Mouse (Mus musculus): ENCODE measurements at regions not wholly inside any gene's neighbourhood (a gene's known extent, or its start where the extent isn't known, plus 50 kb on each side); places are given as distances from the start of the nearest gene placed in this dataset.

- TF ChIP-seq CTCF (IDR thresholded peaks at IDR 0.05; ENCODE audit: low read depth): no peak
- no peak for TF ChIP-seq EP300 (IDR thresholded peaks at IDR 0.05; ENCODE audit: low read depth)
- DNase-seq (ENCODE audit: low spot score): no peak
- Histone ChIP-seq H3K4me3 (ENCODE audit: low read depth, low read length) (no peak overlapping the region), H3K36me3 (replicated peaks; ENCODE audit: control insufficient read depth, insufficient read depth, low read length) (no peaks in the 10 kb centered on the region), H3K4me2 (ENCODE audit: low read depth, low read length) (no peak overlapping the region), H3K9ac (replicated peaks; ENCODE audit: low read depth, low read length) (no peak overlapping the region), H3K27me3 (ENCODE audit: control insufficient read depth, insufficient read depth, low read length) (no peaks in the 10 kb centered on the region), H3K27ac (ENCODE audit: low read depth) (no peak overlapping the region), H3K4me1 (ENCODE audit: control insufficient read depth, insufficient read depth) (no peaks in the 10 kb centered on the region), H3K9me3 (replicated peaks; ENCODE audit: control insufficient read depth, low read length) (no peaks in the 10 kb centered on the region)
- 78% methylated on average over 1 of the region's 1 CpGs for WGBS
- ATAC-seq (ENCODE audit: insufficient read depth, low read depth): no peak
These were observed 140.0 kb upstream of the Dynlrb2 start for GRCm38 (mm10) chr8:116364751-116365150.

DNA sequence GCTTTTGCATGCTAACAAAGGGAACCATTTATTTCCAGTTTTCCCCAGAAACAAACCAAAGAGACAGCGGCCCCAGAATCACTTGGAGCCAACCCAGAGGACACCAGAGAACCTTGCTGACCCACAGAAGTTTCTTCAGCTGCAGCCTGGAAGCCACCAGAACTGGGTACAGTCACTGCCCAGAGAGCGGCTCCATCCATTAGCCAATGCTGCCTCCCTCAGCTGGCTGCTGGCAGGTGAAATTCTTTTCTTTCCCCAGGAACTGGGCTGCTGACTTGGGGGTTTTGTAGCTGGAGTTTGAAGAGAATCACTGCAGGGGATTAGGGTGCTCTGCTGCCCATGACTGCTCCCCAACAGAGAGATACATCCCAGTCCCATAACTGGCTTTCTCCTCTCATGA lies 140.6 kb upstream of the Dynlrb2 start:
- ATAC-seq (ENCODE audit: insufficient read depth, low read depth): no peak
- Histone ChIP-seq H3K36me3 (replicated peaks; ENCODE audit: control insufficient read depth, insufficient read depth, low read length) (no peaks in the 10 kb centered on the region), H3K9ac (replicated peaks; ENCODE audit: low read depth, low read length) (no peak overlapping the region), H3K4me3 (ENCODE audit: low read depth, low read length) (no peak overlapping the region), H3K4me1 (ENCODE audit: control insufficient read depth, insufficient read depth) (no peaks in the 10 kb centered on the region), H3K4me2 (ENCODE audit: low read depth, low read length) (no peak overlapping the region), H3K27ac (ENCODE audit: low read depth) (no peak overlapping the region), H3K27me3 (ENCODE audit: control insufficient read depth, insufficient read depth, low read length) (no peaks in the 10 kb centered on the region), H3K9me3 (replicated peaks; ENCODE audit: control insufficient read depth, low read length) (no peaks in the 10 kb centered on the region)
- WGBS: 80% methylated on average over 2 of the region's 2 CpGs
- no peak for DNase-seq (ENCODE audit: low spot score)
- TF ChIP-seq EP300 (IDR thresholded peaks at IDR 0.05; ENCODE audit: low read depth) (no peak), CTCF (IDR thresholded peaks at IDR 0.05; ENCODE audit: low read depth) (peak; percentile 41)

- H3K9ac ChIP-seq (replicated peaks; ENCODE audit: low read depth, low read length): no peak overlapping the region
- no peaks in the 10 kb centered on the region for H3K27me3 ChIP-seq (ENCODE audit: control insufficient read depth, insufficient read depth, low read length)
- H3K4me3 ChIP-seq (ENCODE audit: low read depth, low read length): no peak overlapping the region
- H3K36me3 ChIP-seq (replicated peaks; ENCODE audit: control insufficient read depth, insufficient read depth, low read length): no peaks in the 10 kb centered on the region
- WGBS: 26% methylated on average over 4 of the region's 4 CpGs
- DNase-seq (ENCODE audit: low spot score) (no peak), ATAC-seq (ENCODE audit: insufficient read depth, low read depth) (no peak)
- H3K4me1 ChIP-seq (ENCODE audit: control insufficient read depth, insufficient read depth): no peaks in the 10 kb centered on the region
- no peaks in the 10 kb centered on the region for H3K9me3 ChIP-seq (replicated peaks; ENCODE audit: control insufficient read depth, low read length)
- no peak overlapping the region for H3K4me2 ChIP-seq (ENCODE audit: low read depth, low read length)
- no peak for TF ChIP-seq EP300 (IDR thresholded peaks at IDR 0.05; ENCODE audit: low read depth)
- TF ChIP-seq CTCF (IDR thresholded peaks at IDR 0.05; ENCODE audit: low read depth): no peak
- no peak overlapping the region for H3K27ac ChIP-seq (ENCODE audit: low read depth)
These were observed 142.4 kb upstream of the Dynlrb2 start for GRCm38 (mm10) chr8:116362351-116362750.

DNA sequence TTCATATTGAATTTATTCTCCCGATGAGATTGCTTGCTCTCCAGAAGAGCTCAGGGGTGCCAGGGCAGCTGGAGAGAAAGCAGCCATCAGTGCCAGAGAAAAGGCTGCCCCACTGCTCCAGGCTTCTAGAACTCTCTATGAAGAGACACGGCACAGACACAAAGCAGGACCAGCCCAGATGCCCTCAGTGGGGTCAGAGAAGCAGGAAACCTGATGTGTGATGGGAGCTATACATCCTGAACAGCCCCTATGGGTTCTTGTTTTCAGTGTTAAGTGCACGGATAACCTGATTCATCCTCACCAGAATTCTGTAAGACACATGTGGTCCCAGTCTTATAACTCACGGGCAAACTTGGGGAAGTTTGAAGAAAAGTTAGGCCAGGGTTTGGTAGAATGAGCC lies 145.0 kb upstream of the Dynlrb2 start:
- ATAC-seq (ENCODE audit: insufficient read depth, low read depth): no peak
- Histone ChIP-seq H3K9me3 (replicated peaks; ENCODE audit: control insufficient read depth, low read length) (no peaks in the 10 kb centered on the region), H3K27ac (ENCODE audit: low read depth) (no peak overlapping the region), H3K4me1 (ENCODE audit: control insufficient read depth, insufficient read depth) (no peaks in the 10 kb centered on the region), H3K9ac (replicated peaks; ENCODE audit: low read depth, low read length) (no peak overlapping the region), H3K4me3 (ENCODE audit: low read depth, low read length) (no peak overlapping the region), H3K4me2 (ENCODE audit: low read depth, low read length) (no peak overlapping the region), H3K27me3 (ENCODE audit: control insufficient read depth, insufficient read depth, low read length) (no peaks in the 10 kb centered on the region), H3K36me3 (replicated peaks; ENCODE audit: control insufficient read depth, insufficient read depth, low read length) (no peaks in the 10 kb centered on the region)
- DNase-seq (ENCODE audit: low spot score): no peak
- 78% methylated on average over 4 of the region's 4 CpGs for WGBS
- no peak for TF ChIP-seq EP300 (IDR thresholded peaks at IDR 0.05; ENCODE audit: low read depth)
- no peak for TF ChIP-seq CTCF (IDR thresholded peaks at IDR 0.05; ENCODE audit: low read depth)

DNA sequence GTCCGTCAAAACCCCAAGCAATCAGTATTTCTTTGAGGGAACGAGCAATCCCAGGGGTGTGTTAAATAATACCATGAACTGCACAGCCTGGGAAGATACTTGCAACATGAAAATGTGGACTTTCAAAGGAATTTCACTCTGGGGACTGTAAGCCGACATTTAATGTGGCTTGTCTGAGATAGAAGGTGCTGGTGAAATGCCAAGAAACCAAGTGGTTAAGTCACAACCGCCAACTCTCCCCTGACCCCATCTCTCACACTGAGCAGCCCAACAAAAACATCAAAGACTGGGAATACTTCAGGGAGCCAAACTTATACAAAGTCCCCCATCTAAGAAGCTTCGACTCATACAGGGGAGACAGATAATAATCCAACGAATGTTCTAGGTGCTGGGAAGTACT lies 150.0 kb upstream of the Dynlrb2 start:
- Histone ChIP-seq H3K9ac (replicated peaks; ENCODE audit: low read depth, low read length) (no peak overlapping the region), H3K9me3 (replicated peaks; ENCODE audit: control insufficient read depth, low read length) (no peaks in the 10 kb centered on the region), H3K27ac (ENCODE audit: low read depth) (no peak overlapping the region), H3K27me3 (ENCODE audit: control insufficient read depth, insufficient read depth, low read length) (no peaks in the 10 kb centered on the region), H3K4me1 (ENCODE audit: control insufficient read depth, insufficient read depth) (no peaks in the 10 kb centered on the region), H3K4me2 (ENCODE audit: low read depth, low read length) (no peak overlapping the region), H3K4me3 (ENCODE audit: low read depth, low read length) (no peak overlapping the region), H3K36me3 (replicated peaks; ENCODE audit: control insufficient read depth, insufficient read depth, low read length) (no peaks in the 10 kb centered on the region)
- 40% methylated on average over 6 of the region's 6 CpGs for WGBS
- no peak for DNase-seq (ENCODE audit: low spot score)
- no peak for ATAC-seq (ENCODE audit: insufficient read depth, low read depth)
- no peak for TF ChIP-seq CTCF (IDR thresholded peaks at IDR 0.05; ENCODE audit: low read depth)
- TF ChIP-seq EP300 (IDR thresholded peaks at IDR 0.05; ENCODE audit: low read depth): no peak

- Histone ChIP-seq H3K27ac (ENCODE audit: low read depth) (no peak overlapping the region), H3K4me1 (ENCODE audit: control insufficient read depth, insufficient read depth) (no peaks in the 10 kb centered on the region), H3K4me2 (ENCODE audit: low read depth, low read length) (no peak overlapping the region), H3K27me3 (ENCODE audit: control insufficient read depth, insufficient read depth, low read length) (no peaks in the 10 kb centered on the region), H3K9me3 (replicated peaks; ENCODE audit: control insufficient read depth, low read length) (no peaks in the 10 kb centered on the region), H3K9ac (replicated peaks; ENCODE audit: low read depth, low read length) (no peak overlapping the region), H3K36me3 (replicated peaks; ENCODE audit: control insufficient read depth, insufficient read depth, low read length) (no peaks in the 10 kb centered on the region), H3K4me3 (ENCODE audit: low read depth, low read length) (no peak overlapping the region)
- WGBS: 90% methylated on average over 5 of the region's 5 CpGs
- DNase-seq (ENCODE audit: low spot score) (no peak), ATAC-seq (ENCODE audit: insufficient read depth, low read depth) (no peak)
- TF ChIP-seq CTCF (IDR thresholded peaks at IDR 0.05; ENCODE audit: low read depth) (no peak), EP300 (IDR thresholded peaks at IDR 0.05; ENCODE audit: low read depth) (no peak)
These were observed 150.9 kb upstream of the Dynlrb2 start for GRCm38 (mm10) chr8:116353911-116354310.
